Mouse (Mus musculus) heart, embryonic 12.5 days (tissue): ENCODE results near the gene 4933414I15Rik. TPM values are rescaled to one million over a fixed set of nuclear protein-coding genes. Genes with fewer than 3 reads are reported as not detected.

Experiments
- ATAC-seq: fragments of 200-750 bp; cut with Nextera tagmentation; 2 replicates; pipeline ENCODE4 v1.8.0; 2017; ENCODE audit warnings: moderate TSS enrichment, moderate library complexity; ENCODE audit not compliant: insufficient number of reproducible peaks, low FRiP score
- H3K27ac ChIP-seq: fragments of 300-500 bp; sonication (generic); 2 replicates; pipeline ENCODE4 v1.5.1; 2016; ENCODE audit warnings: mild to moderate bottlenecking, moderate library complexity; ENCODE audit not compliant: poor library complexity, severe bottlenecking
- H3K27me3 ChIP-seq: fragments of 300-500 bp; sonication (generic); replicated peaks from 2 replicates; pipeline ENCODE4 v1.6.1; 2016; ENCODE audit warnings: mild to moderate bottlenecking, moderate library complexity
- H3K36me3 ChIP-seq: fragments of 300-500 bp; sonication (generic); 2 replicates; pipeline ENCODE4 v1.6.1; 2016; ENCODE audit warnings: mild to moderate bottlenecking, moderate library complexity
- H3K4me1 ChIP-seq: fragments of 300-500 bp; sonication (generic); replicated peaks from 2 replicates; pipeline ENCODE4 v1.6.1; 2016; ENCODE audit warnings: mild to moderate bottlenecking
- H3K4me2 ChIP-seq: fragments of 300-500 bp; sonication (generic); 2 replicates; pipeline ENCODE4 v1.6.1; 2016; ENCODE audit warnings: mild to moderate bottlenecking, moderate library complexity
- H3K4me3 ChIP-seq: fragments of 300-500 bp; sonication (generic); 2 replicates; pipeline ENCODE4 v1.5.1; 2016; ENCODE audit warnings: mild to moderate bottlenecking
- H3K9ac ChIP-seq: fragments of 300-500 bp; sonication (generic); 2 replicates; pipeline ENCODE4 v1.6.1; 2016; ENCODE audit warnings: mild to moderate bottlenecking, moderate library complexity
- H3K9me3 ChIP-seq: fragments of 300-500 bp; sonication (generic); replicated peaks from 2 replicates; pipeline ENCODE4 v1.6.1; 2016; ENCODE audit warnings: mild to moderate bottlenecking, moderate library complexity
- WGBS: fragments of 180-500 bp; shearing (Covaris S2); methylation state at CpG from one replicate; pipeline ENCODE4 v1.1.7; 2016; 5-methylcytosine and 5-hydroxymethylcytosine counted together
- polyA plus RNA-seq: library from polyadenylated mRNA; unstranded; fragments of >200 nt; fragmentation: Nextera tagmentation; extraction: Ambion mirVana; gene quantifications from 2 replicates; pipeline ENCODE4 v1.2.1, GENCODE M21; 2016

4933414I15Rik gene
- polyA plus RNA-seq = not detected in 2 replicates

GRCm38 (mm10) chr11:50943506-50943905 lies at the start of gene 4933414I15Rik:
Gene 4933414I15Rik, minus strand, starts transcription at chr11:50943765.
- Histone ChIP-seq H3K36me3 (no peaks in the 10 kb centered on the region), H3K4me3 (no peak within 1 kb of the TSS), H3K27me3 (peaks cover 25% of the 10 kb centered on the region), H3K4me1 (no peaks in the 10 kb centered on the region), H3K9ac (no peak within 1 kb of the TSS), H3K4me2 (no peak within 1 kb of the TSS), H3K27ac (no peak within 1 kb of the TSS), H3K9me3 (0 out of 2 replicates have a peak, but pooled peaks cover 3% of the 10 kb centered on the region)
- WGBS = 69% methylated on average over 14 of the region's 14 CpGs
- no peak for ATAC-seq

- no peaks in the 10 kb centered on the region for H3K9me3 ChIP-seq
Measured at GRCm38 (mm10) chr11:50981667-50982066, 38.1 kb upstream of the 4933414I15Rik start, which contains the start of gene Olfr1377. Gene Olfr1377, plus strand, starts transcription at chr11:50981967.

GRCm38 (mm10) chr11:50977216-50977615 lies 33.7 kb upstream of the 4933414I15Rik start:
- H3K4me1 ChIP-seq = no peaks in the 10 kb centered on the region
- peaks cover 47% of the 10 kb centered on the region for H3K27me3 ChIP-seq
- no peak for ATAC-seq
- no peak overlapping the region for H3K4me3 ChIP-seq
- H3K27ac ChIP-seq = no peak overlapping the region
- H3K4me2 ChIP-seq = no peak overlapping the region
- no peaks in the 10 kb centered on the region for H3K36me3 ChIP-seq
- no peak overlapping the region for H3K9ac ChIP-seq
- no peaks in the 10 kb centered on the region for H3K9me3 ChIP-seq
- WGBS = 62% methylated on average over 4 of the region's 4 CpGs

More at GRCm38 (mm10) chr11:50981667-50982066, 38.1 kb upstream of the 4933414I15Rik start, which contains the start of gene Olfr1377:
- no peak for ATAC-seq
- Histone ChIP-seq H3K4me3 (no peak within 1 kb of the TSS), H3K9ac (no peak within 1 kb of the TSS), H3K27me3 (peaks cover 50% of the 10 kb centered on the region), H3K36me3 (no peaks in the 10 kb centered on the region), H3K4me2 (no peak within 1 kb of the TSS), H3K4me1 (0 out of 2 replicates have a peak, but pooled peaks cover 3% of the 10 kb centered on the region), H3K27ac (no peak within 1 kb of the TSS)
- 65% methylated on average over 5 of the region's 5 CpGs for WGBS

- no peak for ATAC-seq
- WGBS = 79% methylated on average over 11 of the region's 11 CpGs
- Histone ChIP-seq H3K9ac (no peak within 1 kb of the TSS), H3K4me1 (no peaks in the 10 kb centered on the region), H3K27me3 (peaks cover 10% of the 10 kb centered on the region), H3K36me3 (no peaks in the 10 kb centered on the region), H3K4me3 (no peak within 1 kb of the TSS), H3K27ac (no peak within 1 kb of the TSS), H3K4me2 (no peak within 1 kb of the TSS), H3K9me3 (no peaks in the 10 kb centered on the region)
Measured at GRCm38 (mm10) chr11:50966230-50966629, 22.7 kb upstream of the 4933414I15Rik start, which contains the start of gene Olfr1378. Gene Olfr1378, plus strand, starts transcription at chr11:50966530.

- no peak overlapping the region for H3K27ac ChIP-seq
- no peaks in the 10 kb centered on the region for H3K9me3 ChIP-seq
- no peak overlapping the region for H3K4me3 ChIP-seq
- H3K36me3 ChIP-seq = no peaks in the 10 kb centered on the region
- H3K27me3 ChIP-seq = peaks cover 11% of the 10 kb centered on the region; the same call in 1 of the 2 replicates
- WGBS = 67% methylated on average over 2 of the region's 2 CpGs
- no peak overlapping the region for H3K4me2 ChIP-seq
- no peak overlapping the region for H3K9ac ChIP-seq
- no peak for ATAC-seq
- no peaks in the 10 kb centered on the region for H3K4me1 ChIP-seq
Measured at GRCm38 (mm10) chr11:50964886-50965285, 21.3 kb upstream of the 4933414I15Rik start.

- Histone ChIP-seq H3K4me3 (no peak within 1 kb of the TSS), H3K9me3 (no peaks in the 10 kb centered on the region), H3K36me3 (no peaks in the 10 kb centered on the region), H3K9ac (no peak within 1 kb of the TSS), H3K4me1 (no peaks in the 10 kb centered on the region), H3K27me3 (peaks cover 40% of the 10 kb centered on the region), H3K4me2 (no peak within 1 kb of the TSS), H3K27ac (no peak within 1 kb of the TSS)
- no peak for ATAC-seq
- 72% methylated on average over 6 of the region's 6 CpGs for WGBS
Measured at GRCm38 (mm10) chr11:50953665-50954064, 10.1 kb upstream of the 4933414I15Rik start, which contains the start of gene Prop1. Gene Prop1, minus strand, starts transcription at chr11:50953765.

GRCm38 (mm10) chr11:50952290-50952689 lies 8.7 kb upstream of the 4933414I15Rik start:
- Histone ChIP-seq H3K4me2 (no peak overlapping the region), H3K4me1 (no peaks in the 10 kb centered on the region), H3K9ac (no peak overlapping the region), H3K27ac (no peak overlapping the region), H3K27me3 (peaks cover 31% of the 10 kb centered on the region), H3K9me3 (no peaks in the 10 kb centered on the region), H3K4me3 (no peak overlapping the region), H3K36me3 (no peaks in the 10 kb centered on the region)
- ATAC-seq = no peak
- WGBS = 65% methylated on average over 14 of the region's 14 CpGs

- Histone ChIP-seq H3K36me3 (no peaks in the 10 kb centered on the region), H3K27me3 (peaks cover 29% of the 10 kb centered on the region), H3K4me2 (no peak overlapping the region), H3K4me1 (no peaks in the 10 kb centered on the region), H3K9ac (no peak overlapping the region), H3K27ac (no peak overlapping the region), H3K4me3 (no peak overlapping the region), H3K9me3 (0 out of 2 replicates have a peak, but pooled peaks cover 3% of the 10 kb centered on the region)
- 56% methylated on average over 12 of the region's 12 CpGs for WGBS
- no peak for ATAC-seq
Measured at GRCm38 (mm10) chr11:50942386-50942785, 1.2 kb downstream of the 4933414I15Rik start.

GRCm38 (mm10) chr11:50939621-50940366 lies 3.8 kb downstream of the 4933414I15Rik start:
- 31% methylated on average over 14 of the region's 14 CpGs for WGBS

GRCm38 (mm10) chr11:50938435-50938834 lies 5.1 kb downstream of the 4933414I15Rik start:
- Histone ChIP-seq H3K4me3 (no peak overlapping the region), H3K4me1 (no peaks in the 10 kb centered on the region), H3K4me2 (no peak overlapping the region), H3K27me3 (peaks cover 24% of the 10 kb centered on the region), H3K9ac (no peak overlapping the region), H3K27ac (no peak overlapping the region), H3K36me3 (no peaks in the 10 kb centered on the region), H3K9me3 (no peaks in the 10 kb centered on the region)
- ATAC-seq = no peak
- 73% methylated on average over 8 of the region's 8 CpGs for WGBS

More at GRCm38 (mm10) chr11:50939621-50940366, 3.8 kb downstream of the 4933414I15Rik start:
- no peaks in the 10 kb centered on the region for H3K9me3 ChIP-seq
- H3K9ac ChIP-seq = no peak overlapping the region
- H3K4me1 ChIP-seq = no peaks in the 10 kb centered on the region
- no peak for ATAC-seq
- no peaks in the 10 kb centered on the region for H3K36me3 ChIP-seq
- H3K27me3 ChIP-seq = peaks cover 29% of the 10 kb centered on the region
- no peak overlapping the region for H3K27ac ChIP-seq
- no peak overlapping the region for H3K4me2 ChIP-seq
- no peak overlapping the region for H3K4me3 ChIP-seq

- no peak overlapping the region for H3K9ac ChIP-seq
Measured at GRCm38 (mm10) chr11:50932040-50932439, 11.5 kb downstream of the 4933414I15Rik start.

More at GRCm38 (mm10) chr11:50932040-50932439, 11.5 kb downstream of the 4933414I15Rik start:
- 78% methylated on average over 1 of the region's 1 CpGs for WGBS
- peaks cover 15% of the 10 kb centered on the region for H3K27me3 ChIP-seq
- H3K27ac ChIP-seq = no peak overlapping the region
- no peak for ATAC-seq
- H3K36me3 ChIP-seq = no peaks in the 10 kb centered on the region
- H3K4me3 ChIP-seq = no peak overlapping the region
- H3K9me3 ChIP-seq = no peaks in the 10 kb centered on the region
- H3K4me1 ChIP-seq = peaks cover 9% of the 10 kb centered on the region
- no peak overlapping the region for H3K4me2 ChIP-seq
